Mouse (Mus musculus): ENCODE results near the gene Calm1. TPM values are rescaled to one million over a fixed set of nuclear protein-coding genes. Genes with fewer than 3 reads are reported as not detected.

Calm1 gene
- total and polyA plus RNA-seq, 3 experiments: 450 to 750 (median 627) TPM

DNA sequence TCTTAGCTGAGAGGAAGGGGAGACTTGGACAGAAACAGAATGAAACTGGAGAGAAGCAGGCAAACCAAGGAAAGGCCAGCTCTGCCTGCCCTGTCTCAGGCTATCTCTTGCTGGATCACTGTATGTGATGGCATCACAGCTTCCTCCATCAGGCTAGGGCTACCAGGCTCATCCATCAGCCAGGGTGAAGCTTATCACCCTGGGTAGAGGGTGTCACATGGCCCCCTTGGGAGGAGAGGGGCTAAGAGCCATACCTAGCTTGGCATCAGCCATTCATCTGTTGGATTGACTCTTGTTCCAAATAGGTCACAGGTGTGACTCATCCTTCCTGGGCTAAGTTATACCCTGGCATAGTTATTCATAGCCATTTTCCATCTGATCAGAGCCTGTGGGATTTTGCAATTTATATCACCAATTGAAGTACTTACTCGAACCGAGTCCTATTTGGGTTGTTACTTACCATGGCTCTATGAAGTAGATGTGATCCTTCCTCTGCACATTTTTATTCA lies 56.3 kb downstream of the Calm1 start:
- no peak for TF ChIP-seq IRF4 (IDR thresholded peaks at IDR 0.05; ENCODE audit: low read depth, low read length)
- no peak for TF ChIP-seq POLR2A (IDR thresholded peaks at IDR 0.05; ENCODE audit: low read depth, low read length)
- no peak for TF ChIP-seq NRF1 (IDR thresholded peaks at IDR 0.05; ENCODE audit: low read depth, low read length)
- TF ChIP-seq PAX5 (IDR thresholded peaks at IDR 0.05; ENCODE audit: low read length): no peak
- no peaks in the 10 kb centered on the region for H3K9me3 ChIP-seq (replicated peaks; ENCODE audit: low read length)
- no peak overlapping the region for H3K27ac ChIP-seq (ENCODE audit: insufficient read depth, low read depth)
- no peak overlapping the region for H3K9ac ChIP-seq (ENCODE audit: insufficient read depth, low read depth)
- H3K27me3 ChIP-seq (replicated peaks): peaks cover 8% of the 10 kb centered on the region
- no peaks in the 10 kb centered on the region for H3K79me2 ChIP-seq (replicated peaks; ENCODE audit: control insufficient read depth, extremely low read depth, insufficient read depth, poor library complexity, severe bottlenecking)
- DNase-seq (ENCODE audit: extremely low read depth): no peak
- in situ Hi-C loops (cut with MboI; ENCODE audit: low pct_ligation_motif_present, low pct_unique_long_range_greater_than_20kb, low sequenced_read_pairs) (no loop called here), dilution Hi-C loops (cut with MboI; ENCODE audit: extremely low pct_ligation_motif_present, extremely low pct_unique_long_range_greater_than_20kb, low sequenced_read_pairs) (no loop called here)
- H3K4me1 ChIP-seq (ENCODE audit: control insufficient read depth in 1 of 2, insufficient read depth in 2 of 2): no peaks in the 10 kb centered on the region
- no peak overlapping the region for H3K4me2 ChIP-seq (ENCODE audit: insufficient read depth, low read depth, poor library complexity, severe bottlenecking)
- H3K4me3 ChIP-seq (replicated peaks in 1 of 3; ENCODE audit: low read depth in 2 of 3, low read length in 2 of 3, poor library complexity in 1 of 3): no peak overlapping the region
- H3K36me3 ChIP-seq (replicated peaks in 1 of 2; ENCODE audit: control insufficient read depth in 1 of 2, insufficient read depth in 1 of 2, low read length in 1 of 2): no peaks in the 10 kb centered on the region

DNA sequence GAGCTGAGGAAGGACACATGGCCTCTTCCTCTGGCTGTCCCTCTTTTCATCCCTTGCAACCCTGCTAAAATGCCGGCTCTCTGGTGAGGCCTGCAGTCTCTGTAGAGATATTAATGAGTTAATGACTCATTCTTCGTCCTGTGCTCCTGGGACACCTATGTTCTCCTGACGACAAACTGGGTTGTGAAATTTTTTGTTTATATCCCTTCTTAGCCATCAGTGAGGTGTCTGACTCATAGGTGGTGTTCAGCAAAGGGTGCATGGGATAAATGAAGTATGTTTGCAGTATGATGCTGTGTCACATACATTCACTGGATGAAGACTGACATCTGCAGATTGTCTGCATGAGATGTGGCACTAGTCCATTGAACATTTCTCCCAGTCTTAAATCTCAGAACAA lies 58.5 kb downstream of the Calm1 start:
- dilution Hi-C loops (cut with MboI; ENCODE audit: extremely low pct_ligation_motif_present, extremely low pct_unique_long_range_greater_than_20kb, low sequenced_read_pairs): no loop called here
- H3K27ac ChIP-seq (ENCODE audit: insufficient read depth, low read depth): no peak overlapping the region
- H3K36me3 ChIP-seq (replicated peaks in 1 of 2; ENCODE audit: control insufficient read depth in 1 of 2, insufficient read depth in 1 of 2, low read length in 1 of 2): no peaks in the 10 kb centered on the region
- H3K79me2 ChIP-seq (replicated peaks; ENCODE audit: control insufficient read depth, extremely low read depth, insufficient read depth, poor library complexity, severe bottlenecking): no peaks in the 10 kb centered on the region
- TF ChIP-seq USF1 (IDR thresholded peaks at IDR 0.05; ENCODE audit: low read depth, low read length) (no peak), KAT2A (IDR thresholded peaks at IDR 0.05; ENCODE audit: insufficient replicate concordance, low read length) (no peak), ZKSCAN1 (IDR thresholded peaks at IDR 0.05; ENCODE audit: borderline replicate concordance, low read depth, low read length) (no peak), GABPA (IDR thresholded peaks at IDR 0.05; ENCODE audit: insufficient replicate concordance, low read depth, low read length) (no peak), SIN3A (IDR thresholded peaks at IDR 0.05; ENCODE audit: low read length) (no peak), ELF1 (IDR thresholded peaks at IDR 0.05; ENCODE audit: low read depth, low read length) (no peak), POLR2AphosphoS2 (IDR thresholded peaks at IDR 0.05; ENCODE audit: low read depth, low read length) (no peak), TBP (conservative IDR thresholded peaks at IDR 0.05; ENCODE audit: low read depth, low read length) (no peak), JUN (IDR thresholded peaks at IDR 0.05; ENCODE audit: insufficient read depth, low read depth, low read length) (no peak)
- in situ Hi-C loops (cut with MboI; ENCODE audit: low pct_ligation_motif_present, low pct_unique_long_range_greater_than_20kb, low sequenced_read_pairs): no loop called here
- DNase-seq (ENCODE audit: extremely low read depth): no peak
- no peak overlapping the region for H3K9ac ChIP-seq (ENCODE audit: insufficient read depth, low read depth)
- H3K27me3 ChIP-seq (replicated peaks): peaks cover 18% of the 10 kb centered on the region
- no peak overlapping the region for H3K4me2 ChIP-seq (ENCODE audit: insufficient read depth, low read depth, poor library complexity, severe bottlenecking)
- no peaks in the 10 kb centered on the region for H3K4me1 ChIP-seq (ENCODE audit: control insufficient read depth in 1 of 2, insufficient read depth in 2 of 2)
- no peak overlapping the region for H3K4me3 ChIP-seq (replicated peaks in 1 of 3; ENCODE audit: low read depth in 2 of 3, low read length in 2 of 3, poor library complexity in 1 of 3)
- H3K9me3 ChIP-seq (replicated peaks; ENCODE audit: low read length): no peaks in the 10 kb centered on the region

Other genes starting within 250 kb of the Calm1 start
- gene Kcnk13, start 234.9 kb upstream of the Calm1 start, total RNA-seq (2012; rRNA removed): 0.08 and 0.13 TPM in 2 replicates
- gene Kcnk13, start 234.9 kb upstream of the Calm1 start, total RNA-seq (2014; rRNA removed): not detected in 2 replicates
- gene Kcnk13, start 234.9 kb upstream of the Calm1 start, polyA plus RNA-seq (2012; ENCODE audit: insufficient read length, low read depth): not detected in 2 replicates
- gene Psmc1, start 89.3 kb upstream of the Calm1 start, total RNA-seq (2012; rRNA removed): 244 and 326 TPM in 2 replicates
- gene Psmc1, start 89.3 kb upstream of the Calm1 start, total RNA-seq (2014; rRNA removed): 278 and 297 TPM in 2 replicates
- 501 and 701 TPM in 2 replicates for gene Psmc1, start 89.3 kb upstream of the Calm1 start, polyA plus RNA-seq (2012; ENCODE audit: insufficient read length, low read depth)
- 18.9 and 21.5 TPM in 2 replicates for gene Nrde2, start 39.8 kb upstream of the Calm1 start, total RNA-seq (2012; rRNA removed)
- 24.9 and 25.6 TPM in 2 replicates for gene Nrde2, start 39.8 kb upstream of the Calm1 start, total RNA-seq (2014; rRNA removed)
- 23.6 and 29.2 TPM in 2 replicates for gene Nrde2, start 39.8 kb upstream of the Calm1 start, polyA plus RNA-seq (2012; ENCODE audit: insufficient read length, low read depth)